Mouse (Mus musculus) WW6 (cell line): ENCODE results near the gene Vmn2r110.

ENCODE experiments used
- DNase-seq: peaks from one replicate; pipeline ENCODE4 v3.0.0-alpha.2; 2013; ENCODE audit warnings: low read depth, low spot score

The Vmn2r110 gene

DNA sequence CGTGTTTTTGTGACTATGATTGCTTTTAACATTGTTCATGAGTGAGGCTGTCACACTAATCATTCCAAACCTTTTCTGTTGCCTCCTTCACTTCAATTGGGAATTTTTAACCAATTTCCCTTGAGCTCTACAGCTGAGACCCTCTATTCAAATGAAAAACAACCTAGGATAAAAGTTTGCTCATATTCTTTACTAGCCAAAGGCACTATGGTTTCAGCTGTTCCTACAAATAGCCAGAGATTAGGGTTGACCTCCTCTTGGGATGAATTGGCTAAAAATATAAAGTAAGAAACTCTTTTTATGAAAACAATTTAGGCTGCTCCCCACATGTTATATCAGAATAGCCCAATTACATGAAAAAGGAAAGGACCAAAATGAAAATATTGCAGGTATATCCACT lies at the start of gene Vmn2r110:
TSS of gene Vmn2r110 (minus strand) at position 101 of the 400 bp plus-strand sequence.
- DNase-seq: no peak

DNA sequence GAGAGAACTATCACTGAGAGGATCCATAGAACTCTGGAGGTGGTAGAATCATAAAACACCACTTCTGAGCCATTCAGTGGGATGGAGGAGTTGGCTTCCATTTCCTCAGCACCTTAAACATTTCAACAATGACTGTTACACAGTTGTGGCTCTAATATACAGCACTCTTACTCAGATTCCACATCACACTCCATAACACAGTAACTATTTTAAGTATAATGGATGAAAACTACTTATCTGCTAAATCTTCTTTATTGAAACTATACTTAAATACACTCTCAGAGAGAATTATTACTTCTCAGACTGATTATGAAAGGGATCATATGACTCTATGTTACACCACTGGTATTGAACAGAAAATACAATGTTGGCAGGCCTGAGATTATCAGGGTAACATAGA lies 28.6 kb upstream of the Vmn2r110 start, which contains the start of gene Fpr-rs3:
TSS of gene Fpr-rs3 (minus strand) at position 101 of the 400 bp plus-strand sequence.
- no peak for DNase-seq

GRCm38 (mm10) chr17:20564656-20565055 lies 31.6 kb downstream of the Vmn2r110 start, which contains the start of gene Vmn2r109:
Vmn2r109 (minus strand) TSS chr17:20564756.
- DNase-seq: no peak
